Mouse (Mus musculus) MEL (cell line): ENCODE data around the gene Arhgef3.

ENCODE experiments used
- CHD1 ChIP-seq: IDR thresholded peaks from 2 replicates; pipeline ENCODE4 v1.6.1; 2012; ENCODE audit warnings: low read depth, mild to moderate bottlenecking, inconsistent platforms, low read length, improper control_type of control experiment
- CTCF ChIP-seq, 3 experiments: IDR thresholded peaks in 2 of 3; conservative IDR thresholded peaks in 1 of 3; 2 replicates each; pipeline ENCODE4 v1.5.1; 2011 to 2012; ENCODE audit warnings: low read length in 3 of 3, low read depth in 2 of 3, mild to moderate bottlenecking in 2 of 3, improper control_type of control experiment in 1 of 3, inconsistent platforms in 1 of 3, mixed read lengths in 1 of 3, moderate library complexity in 1 of 3; ENCODE audit not compliant: control insufficient read depth in 1 of 3, insufficient read depth in 1 of 3, poor library complexity in 1 of 3, severe bottlenecking in 1 of 3
- EP300 ChIP-seq, 2 experiments: IDR thresholded peaks; 2 replicates each; pipeline ENCODE4 v1.6.1; 2011; ENCODE audit warnings: improper control_type of control experiment in 2 of 2, low read length in 2 of 2, low read depth in 1 of 2, mild to moderate bottlenecking in 1 of 2
- POLR2AphosphoS2 ChIP-seq: IDR thresholded peaks from 2 replicates; pipeline ENCODE4 v1.6.1; 2011; ENCODE audit warnings: low read length, improper control_type of control experiment
- SIN3A ChIP-seq: IDR thresholded peaks from 2 replicates; pipeline ENCODE4 v1.6.1; 2012; ENCODE audit warnings: low read length, improper control_type of control experiment, inconsistent platforms
- ZNF384 ChIP-seq: IDR thresholded peaks from 2 replicates; pipeline ENCODE4 v1.6.1; 2012; ENCODE audit warnings: low read depth, mild to moderate bottlenecking, inconsistent platforms, low read length, improper control_type of control experiment

GRCm38 (mm10) chr14:27101735-27102134 is 13.0 kb upstream of the Arhgef3 start:
- TF ChIP-seq CTCF (IDR thresholded peaks at IDR 0.05 in 2 of 3, conservative IDR thresholded peaks at IDR 0.05 in 1 of 3; ENCODE audit: control insufficient read depth in 1 of 3, insufficient read depth in 1 of 3, low read depth in 2 of 3, low read length in 3 of 3, poor library complexity in 1 of 3, severe bottlenecking in 1 of 3) (no peak), EP300 (IDR thresholded peaks at IDR 0.05; ENCODE audit: low read depth in 1 of 2, low read length in 2 of 2) (no peak), POLR2AphosphoS2 (no peak), ZNF384 (no peak), SIN3A (no peak), CHD1 (no peak)
